Mouse (Mus musculus) cerebellum, adult 9-10 months (tissue): ENCODE results near the gene Vasn.
"Not testable (repeated sequence)": the region's sequence is repeated elsewhere in the genome, so short reads cannot be mapped to it uniquely, and the experiment has no call there.

Experiments used
- DNase-seq: peaks from one replicate; pipeline ENCODE4 v3.0.0; 2022

The Vasn gene

GRCm38 (mm10) chr16:4674091-4674490 is 34.4 kb downstream of the Vasn start:
- DNase-seq, result no peak

DNA sequence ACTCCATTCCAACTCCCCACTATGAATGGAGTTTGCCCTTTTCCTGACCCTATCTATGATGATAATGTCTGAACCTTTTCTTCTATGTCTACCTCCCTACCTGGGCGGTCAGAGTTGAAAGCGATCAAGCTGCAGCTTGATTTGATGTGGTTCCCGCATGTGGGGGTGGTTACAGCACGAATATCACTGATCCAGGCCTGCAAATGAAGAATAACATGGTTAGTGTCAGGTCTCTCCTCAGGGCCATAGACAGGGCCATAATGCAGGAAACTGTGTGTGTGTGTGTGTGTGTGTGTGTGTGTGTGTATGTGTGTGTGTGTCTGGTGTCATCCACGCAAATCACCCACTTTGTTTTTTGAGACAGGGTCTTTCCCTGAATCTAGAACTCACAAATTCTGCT is 37.1 kb downstream of the Vasn start:
- DNase-seq, result no peak

DNA sequence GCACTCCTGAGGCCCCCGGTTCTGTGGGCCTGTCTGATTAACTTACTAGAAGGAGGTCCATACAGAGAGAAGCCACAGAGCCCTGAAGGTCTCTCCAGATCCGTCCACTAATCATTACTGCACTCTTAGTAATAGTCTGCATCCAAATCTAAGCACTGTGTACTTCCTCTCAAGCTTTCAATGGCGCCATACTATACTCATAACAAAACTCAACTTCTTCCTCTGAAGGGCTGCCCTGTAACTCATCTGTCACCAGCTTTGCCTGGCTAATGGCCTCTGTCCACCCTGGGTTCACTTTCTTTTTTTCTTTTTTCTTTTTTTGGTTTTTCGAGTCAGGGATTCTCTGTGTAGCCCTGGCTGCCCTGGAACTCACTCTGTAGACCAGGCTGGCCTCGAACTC is 38.3 kb downstream of the Vasn start:
- no peak for DNase-seq

- peak; percentile 93 for DNase-seq
These were observed 39.6 kb downstream of the Vasn start, which contains the start of gene Coro7 for GRCm38 (mm10) chr16:4679121-4680018. Gene Coro7, minus strand, starts transcription at chr16:4679777.

GRCm38 (mm10) chr16:4680922-4681455 is 41.2 kb downstream of the Vasn start:
- peak; percentile 29 for DNase-seq

DNA sequence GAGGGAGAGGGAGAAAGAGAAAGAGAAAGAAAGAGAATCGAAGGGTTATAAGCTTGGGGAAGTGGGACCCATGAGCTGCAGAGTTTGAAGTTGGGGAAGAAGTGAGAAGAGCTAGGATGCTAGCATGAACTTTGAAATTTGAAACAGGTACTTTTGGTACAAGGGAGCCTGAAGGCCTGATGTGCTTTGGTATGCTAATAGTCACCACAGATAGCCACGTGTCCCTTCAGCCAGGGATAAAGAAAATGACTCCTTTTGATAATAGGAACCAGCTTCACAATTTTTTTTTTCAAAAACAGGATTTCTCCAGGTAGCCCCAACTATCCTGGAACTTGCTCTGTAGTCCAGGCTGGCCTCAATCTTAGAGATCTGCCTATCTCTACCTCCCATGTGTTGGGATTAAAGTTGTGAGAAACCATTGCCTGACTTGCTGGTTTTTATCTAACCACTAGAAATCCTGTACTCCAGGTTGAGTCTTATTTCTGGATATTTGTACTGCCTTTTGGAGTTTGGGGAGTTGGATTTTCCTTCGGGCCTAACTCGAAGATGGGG is 43.0 kb downstream of the Vasn start:
- peak; percentile 47 for DNase-seq

- DNase-seq, result no peak
These were observed 43.4 kb downstream of the Vasn start for GRCm38 (mm10) chr16:4683193-4683580.

DNA sequence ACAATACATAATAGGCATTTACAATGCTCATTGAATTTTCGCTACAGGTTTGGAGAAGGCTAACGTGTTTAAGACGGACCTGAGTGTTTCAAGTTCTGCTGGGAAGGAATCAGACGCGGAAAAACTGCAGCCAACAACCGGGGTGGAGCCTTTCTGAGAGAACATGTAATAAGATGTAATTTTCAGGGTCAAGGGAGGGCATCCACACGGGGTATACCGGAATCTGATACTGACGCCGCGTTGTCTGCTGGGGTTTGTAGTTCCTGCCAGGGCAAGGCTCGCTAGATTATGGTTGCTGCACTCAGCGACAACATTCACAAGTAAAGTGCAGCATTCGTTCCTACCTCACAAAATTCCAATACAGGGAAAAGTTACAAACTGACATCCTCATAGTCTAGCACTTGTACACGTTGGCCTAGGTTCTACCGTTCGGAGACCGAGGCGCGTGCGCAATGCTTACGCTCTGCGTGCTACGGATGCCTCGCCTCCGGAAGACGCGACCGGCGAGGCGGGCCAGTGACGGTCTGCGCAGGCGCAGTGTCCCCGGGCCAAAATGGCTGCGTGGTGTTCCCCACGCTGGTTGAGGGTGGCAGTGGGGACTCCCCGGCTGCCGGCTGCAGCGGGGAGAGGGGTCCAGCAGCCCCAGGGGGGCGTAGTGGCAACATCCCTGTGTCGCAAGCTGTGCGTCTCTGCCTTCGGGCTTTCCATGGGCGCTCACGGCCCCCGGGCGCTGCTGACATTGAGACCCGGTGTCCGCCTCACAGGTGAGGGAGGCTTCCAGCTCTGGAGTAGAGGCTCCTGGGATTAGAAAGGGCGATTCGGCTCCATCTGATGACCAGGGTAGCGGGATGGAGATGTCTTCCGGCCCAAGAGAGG is 44.1 kb downstream of the Vasn start:
- DNase-seq, result peak; percentile 95

DNA sequence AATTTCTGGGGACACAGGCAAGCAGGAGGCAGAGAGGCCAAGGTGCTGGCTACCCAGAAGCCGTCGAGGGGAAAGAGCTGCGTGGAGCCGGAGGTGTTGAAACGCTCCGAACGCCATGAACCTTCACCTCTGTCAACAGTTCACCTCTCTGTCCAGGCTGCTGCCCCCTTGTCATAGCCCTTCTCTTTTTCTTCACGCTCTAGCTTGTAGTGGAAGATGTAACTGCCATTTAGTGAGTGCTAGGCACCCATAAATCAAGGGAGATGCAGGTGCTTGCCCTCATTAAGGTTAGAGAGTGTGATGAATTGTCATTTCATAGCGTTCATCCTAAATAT is 44.7 kb downstream of the Vasn start:
- no peak for DNase-seq

- not testable (repeated sequence) for DNase-seq
These were observed 49.6 kb downstream of the Vasn start for GRCm38 (mm10) chr16:4689371-4689770.
